Mouse (Mus musculus): ENCODE data around the gene Tuft1.
A peak's percentile ranks its signal among the peaks of the same experiment; 100 is the strongest.

Gene Tuft1

GRCm38 (mm10) chr3:94591066-94591465 lies 67.6 kb downstream of the Tuft1 start:
- DNase-seq: no peak

- DNase-seq: no peak
Measured at GRCm38 (mm10) chr3:94587962-94588361, 70.7 kb downstream of the Tuft1 start.

DNA sequence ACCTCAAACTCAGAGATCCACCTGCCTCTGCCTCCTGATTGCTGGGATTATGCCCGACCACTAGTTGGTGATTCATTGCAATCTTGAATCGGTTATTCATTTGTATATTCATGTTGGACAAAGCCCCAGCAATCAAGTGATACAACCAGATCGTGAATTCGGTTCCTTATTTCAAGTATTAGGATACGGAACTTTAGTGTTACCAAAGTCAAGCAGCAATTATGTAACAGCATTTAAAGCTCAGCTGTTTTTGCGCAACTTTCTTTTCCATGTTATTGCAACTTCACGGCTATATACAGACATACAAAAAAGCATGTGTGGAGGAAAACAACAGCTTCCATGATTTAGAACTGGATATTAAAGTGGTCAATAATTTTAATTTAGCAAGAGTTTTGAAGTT lies 75.7 kb downstream of the Tuft1 start:
- DNase-seq: no peak

- DNase-seq: peak; percentile 94 to 98
Measured at GRCm38 (mm10) chr3:94582456-94582891, 76.2 kb downstream of the Tuft1 start, which contains the start of gene Snx27. Snx27 (minus strand) TSS chr3:94582716.

GRCm38 (mm10) chr3:94581793-94582455 lies 76.7 kb downstream of the Tuft1 start:
- no peak for DNase-seq

DNA sequence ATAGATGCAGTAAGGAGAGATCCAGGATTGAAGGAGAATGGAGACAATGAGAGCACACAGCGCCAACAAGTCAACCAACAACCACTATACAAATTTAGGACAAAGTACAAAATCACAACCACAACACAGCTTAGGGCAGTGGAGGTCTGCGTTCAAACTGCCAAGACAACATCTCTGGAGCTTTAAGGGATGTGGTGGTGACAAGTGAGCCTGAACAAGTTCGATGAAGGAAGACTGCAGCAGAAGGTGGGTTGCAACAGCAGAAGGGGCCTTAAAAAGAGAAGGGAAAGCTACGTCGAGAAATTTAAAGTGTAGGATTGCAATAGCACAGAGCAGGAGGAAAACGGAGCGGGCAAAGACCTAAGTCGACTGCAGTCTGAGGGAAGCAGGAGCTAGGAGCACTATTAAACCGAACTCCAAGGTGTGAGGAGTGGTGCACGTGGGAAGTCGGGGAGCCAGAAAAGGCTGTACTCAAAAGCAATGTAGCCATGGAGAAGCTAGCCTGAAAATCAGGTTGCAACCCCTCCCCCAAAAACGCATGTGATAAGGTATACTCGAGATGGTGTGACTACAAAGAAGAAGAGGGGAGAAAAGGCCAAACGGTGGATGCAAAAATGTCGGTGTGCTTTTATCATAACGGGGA lies 77.4 kb downstream of the Tuft1 start:
- peak; percentile 44 to 59 for DNase-seq

DNA sequence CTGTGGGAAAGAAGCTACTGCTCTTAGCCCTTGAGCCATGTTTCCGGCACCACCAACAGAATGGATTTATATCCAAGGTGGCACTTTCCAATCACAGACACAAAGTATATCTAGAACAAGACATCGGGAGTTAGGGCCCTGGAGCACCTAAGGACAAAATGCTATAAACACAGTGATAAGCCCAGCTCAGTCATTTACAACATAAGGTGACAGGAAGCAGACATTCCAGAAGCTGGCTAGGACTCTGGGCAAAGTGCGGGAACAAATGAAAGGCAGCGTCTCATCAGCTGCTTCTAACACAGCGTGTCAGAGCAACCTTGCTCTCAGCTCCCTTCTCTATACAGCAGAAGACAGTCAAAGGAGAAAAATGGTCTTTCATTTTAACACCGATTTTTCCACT lies 84.2 kb downstream of the Tuft1 start:
- DNase-seq: no peak

DNA sequence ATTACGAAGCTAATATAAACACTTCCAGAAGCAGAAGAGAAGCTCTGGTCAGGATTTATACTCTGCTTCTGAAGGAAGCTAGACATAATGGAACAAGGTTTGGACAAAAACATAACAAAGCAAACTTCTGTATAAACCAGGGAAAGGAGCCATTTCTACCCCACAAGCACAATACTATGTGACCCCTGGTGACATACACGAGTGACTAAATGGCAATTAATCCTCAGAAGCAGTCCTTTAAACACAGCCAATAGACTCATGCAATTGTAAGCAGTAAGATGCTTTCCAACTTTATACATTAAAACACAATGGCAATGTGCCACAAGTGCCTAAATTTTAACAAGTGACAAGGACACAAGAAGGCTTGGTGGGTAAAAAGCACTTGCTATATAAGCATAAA lies 91.4 kb downstream of the Tuft1 start:
- DNase-seq: no peak

DNA sequence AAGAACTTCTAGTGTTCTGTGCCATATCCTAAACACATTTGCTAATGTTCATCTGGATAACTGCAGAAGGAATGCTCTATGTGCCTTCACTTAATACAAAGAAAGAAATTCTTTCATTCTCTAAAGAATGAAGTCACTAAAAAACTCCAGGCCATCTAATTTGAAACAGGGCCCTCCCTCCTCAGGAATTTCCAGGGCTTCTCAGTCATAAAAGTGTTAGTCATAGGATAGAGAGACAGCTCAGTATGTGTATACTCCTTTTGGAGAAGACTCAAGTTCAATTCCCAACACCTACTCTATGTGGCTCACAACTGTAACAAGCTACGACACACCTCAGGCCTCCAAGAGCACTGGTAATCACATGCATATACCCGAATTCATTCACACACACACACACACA lies 93.1 kb downstream of the Tuft1 start:
- no peak for DNase-seq

DNA sequence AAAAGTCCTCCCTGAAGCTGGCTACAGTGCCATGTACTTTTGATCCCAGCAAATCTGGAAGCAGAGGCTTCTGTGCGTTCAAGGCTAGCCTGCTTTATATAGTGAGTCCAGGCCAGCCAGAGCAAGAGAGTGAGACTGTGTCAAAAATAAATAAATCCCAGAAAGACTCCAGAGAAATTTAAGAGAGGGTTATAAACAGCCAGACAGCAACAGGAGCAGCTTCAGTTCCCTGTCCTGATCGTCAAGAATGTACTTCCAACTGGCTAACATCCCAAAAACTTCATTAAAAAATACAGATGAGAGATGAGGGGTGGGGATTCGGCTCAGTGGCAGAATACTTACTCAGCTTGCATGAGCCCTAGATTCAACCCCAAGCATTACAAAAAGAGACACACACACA lies 93.5 kb downstream of the Tuft1 start:
- DNase-seq: no peak

DNA sequence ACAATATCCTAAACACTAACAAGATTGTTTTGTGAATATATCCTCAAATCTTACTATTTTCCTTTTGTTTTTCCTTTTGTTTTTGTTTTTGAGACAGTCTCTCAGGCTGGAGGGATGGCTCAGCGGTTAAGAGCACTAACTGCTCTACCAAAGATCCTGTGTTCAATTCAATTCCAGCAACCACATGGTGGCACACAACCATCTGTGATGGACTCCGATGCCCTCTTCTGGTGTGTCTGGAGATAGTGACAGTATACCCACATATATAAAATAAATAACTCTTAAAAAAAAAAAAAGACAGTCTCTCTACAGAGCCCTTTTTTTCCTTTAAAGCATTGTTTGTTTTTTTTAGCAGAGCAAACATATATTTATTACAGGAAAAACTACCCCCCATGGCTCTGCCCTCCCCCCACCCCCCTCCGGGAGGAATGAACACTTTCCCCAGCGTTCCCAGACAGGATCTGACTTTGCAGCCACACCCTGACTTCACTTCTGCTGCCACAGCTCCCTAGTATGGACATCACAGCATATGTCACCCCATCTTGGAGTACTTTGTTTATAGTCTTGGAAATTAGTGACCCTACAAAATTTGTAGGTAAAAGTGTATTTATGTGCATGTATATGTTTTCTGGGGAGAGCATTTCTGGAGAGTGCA lies 94.2 kb downstream of the Tuft1 start:
- DNase-seq: no peak

DNA sequence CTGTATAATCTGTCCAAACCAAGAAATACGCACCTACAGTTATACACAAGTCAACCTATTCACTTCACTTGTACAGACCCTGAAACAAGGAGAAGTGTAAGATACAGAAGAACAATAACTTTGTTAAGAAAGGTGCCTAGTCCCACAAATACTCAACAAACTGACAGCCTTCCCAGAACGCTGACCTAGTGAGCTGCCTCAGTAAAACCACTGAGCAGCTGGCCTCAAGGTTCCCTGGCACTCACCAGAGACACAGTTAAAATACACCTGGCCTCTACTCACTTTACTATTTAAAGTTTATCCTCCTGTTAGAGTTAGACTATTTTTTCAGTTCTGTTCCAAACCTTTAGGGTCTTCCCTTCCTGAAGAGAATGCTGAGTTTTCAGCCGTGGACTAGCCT lies 95.5 kb downstream of the Tuft1 start:
- DNase-seq: no peak

Data from cerebellum, postnatal 10 days (tissue).